Mouse (Mus musculus) MEL (cell line): ENCODE results near the gene Gm7849. TPM values are rescaled to one million over a fixed set of nuclear protein-coding genes. Genes with fewer than 3 reads are reported as not detected.
"Not testable (repeated sequence)": the region's sequence is repeated elsewhere in the genome, so short reads cannot be mapped to it uniquely, and the experiment has no call there.

Source experiments
- DNase-seq: peaks from one replicate; pipeline ENCODE4 v3.0.0; 2011; ENCODE audit warnings: low read depth, low spot score
- H3K27ac ChIP-seq: 2 replicates; pipeline ENCODE4 v1.5.1; 2012; ENCODE audit warnings: low read depth, mild to moderate bottlenecking, control low read depth, low read length, moderate library complexity; ENCODE audit not compliant: control insufficient read depth
- H3K27me3 ChIP-seq, 2 experiments: fragments of 150-350 bp in 1 of 2; sonication (generic) in 1 of 2; 2 replicates each; pipeline ENCODE4 v1.6.1; 2012; ENCODE audit warnings: low read length in 2 of 2, mild to moderate bottlenecking in 2 of 2, improper control_type of control experiment in 1 of 2, moderate library complexity in 1 of 2; ENCODE audit not compliant: insufficient read depth in 2 of 2, control insufficient read depth in 1 of 2
- H3K36me3 ChIP-seq, 2 experiments: 2 replicates each; pipeline ENCODE4 v1.6.1; 2012 to 2014; ENCODE audit warnings: low read length in 2 of 2, improper control_type of control experiment in 1 of 2, inconsistent platforms in 1 of 2, mild to moderate bottlenecking in 1 of 2; ENCODE audit not compliant: insufficient read depth in 2 of 2, control insufficient read depth in 1 of 2
- H3K4me1 ChIP-seq, 2 experiments: fragments of 150-350 bp in 1 of 2; sonication (generic) in 1 of 2; 2 replicates each; pipeline ENCODE4 v1.6.1; 2012; ENCODE audit warnings: low read length in 2 of 2, improper control_type of control experiment in 1 of 2, mild to moderate bottlenecking in 1 of 2; ENCODE audit not compliant: insufficient read depth in 2 of 2, control insufficient read depth in 1 of 2
- H3K4me3 ChIP-seq, 2 experiments: fragments of 150-350 bp in 1 of 2; sonication (generic) in 1 of 2; 2 replicates each; pipeline ENCODE4 v1.5.1; 2012; ENCODE audit warnings: low read depth in 2 of 2, low read length in 2 of 2, mild to moderate bottlenecking in 2 of 2, moderate library complexity in 2 of 2, control low read depth in 1 of 2, improper control_type of control experiment in 1 of 2; ENCODE audit not compliant: control insufficient read depth in 1 of 2, insufficient read depth in 1 of 2
- H3K79me2 ChIP-seq: 2 replicates; pipeline ENCODE4 v1.6.1; 2012; ENCODE audit warnings: mild to moderate bottlenecking, low read length, moderate library complexity; ENCODE audit not compliant: control insufficient read depth, poor library complexity, insufficient read depth
- H3K9ac ChIP-seq: 2 replicates; pipeline ENCODE4 v1.6.1; 2012; ENCODE audit warnings: low read depth, mild to moderate bottlenecking, control low read depth, low read length, moderate library complexity; ENCODE audit not compliant: control insufficient read depth, poor library complexity, severe bottlenecking
- H3K9me3 ChIP-seq: fragments of 150-350 bp; sonication (generic); replicated peaks from 2 replicates; pipeline ENCODE4 v1.6.1; 2012; ENCODE audit warnings: mild to moderate bottlenecking, low read length, improper control_type of control experiment, moderate library complexity; ENCODE audit not compliant: insufficient read depth
- polyA plus RNA-seq, 2 experiments: library from polyadenylated mRNA; stranded (reverse) in 1 of 2; unstranded in 1 of 2; fragments of >175 nt in 1 of 2; fragments of >200 nt in 1 of 2; gene quantifications; 2 replicates each; pipeline versions ENCODE4 v1.2.1 to v1.2.4; 2012; ENCODE audit warnings: low replicate concordance in 2 of 2, low read depth in 1 of 2; ENCODE audit not compliant: insufficient read length in 2 of 2, insufficient read depth in 1 of 2, missing spikeins in 1 of 2
- total RNA-seq: library from RNA; depleted of rRNA; stranded (reverse); fragments of 300-350 nt; gene quantifications from 2 replicates; pipeline ENCODE4 v1.2.3, GENCODE M21; 2012; rRNA removed

Gm7849 gene
- total RNA-seq (not detected in 2 replicates), polyA plus RNA-seq (not detected)

DNA sequence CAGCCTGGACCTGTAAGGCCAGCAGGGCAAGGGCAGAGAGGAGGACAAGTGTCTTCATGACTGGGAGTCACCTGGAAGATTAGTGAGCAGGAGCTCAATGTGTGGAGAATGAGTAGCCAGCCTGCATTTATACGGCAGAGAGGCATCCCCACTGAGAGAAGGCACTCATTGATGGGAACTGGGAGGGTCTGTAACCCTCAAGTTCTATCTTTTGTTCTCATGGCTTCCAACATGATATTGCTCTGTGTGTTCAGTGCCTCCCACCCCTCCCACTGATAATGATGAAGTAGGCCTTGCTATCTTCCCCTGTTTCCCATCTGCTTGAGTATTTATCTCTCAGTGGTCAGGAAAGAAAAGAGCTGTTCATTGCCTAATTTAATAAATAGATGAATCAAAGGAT lies at the start of gene Gm7849:
TSS of gene Gm7849 (minus strand) at position 101 of the 400 bp plus-strand sequence.
- not testable (repeated sequence) for H3K27me3 ChIP-seq, H3K4me1 ChIP-seq, H3K9ac ChIP-seq, H3K36me3 ChIP-seq, H3K9me3 ChIP-seq, H3K27ac ChIP-seq, DNase-seq, H3K4me3 ChIP-seq, H3K79me2 ChIP-seq

DNA sequence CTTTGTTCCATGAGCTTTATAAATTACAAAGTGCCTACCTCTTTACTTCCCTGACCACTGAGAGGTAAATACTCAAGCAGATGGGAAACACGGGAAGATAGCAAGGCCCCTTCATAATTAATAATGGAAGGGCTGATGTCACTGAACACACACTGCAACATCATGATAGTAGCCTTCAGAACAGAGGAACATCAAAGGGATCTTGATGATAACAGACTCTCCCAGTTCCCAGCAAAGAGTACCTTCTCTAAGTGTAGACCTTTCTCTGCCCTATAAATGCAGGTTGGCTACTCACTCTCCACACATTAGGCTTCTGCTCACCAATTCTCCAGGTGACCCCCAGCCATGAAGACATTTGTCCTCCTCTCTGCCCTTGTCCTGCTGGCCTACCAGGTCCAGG lies 29.2 kb downstream of the Gm7849 start, which contains the start of gene Defa36:
TSS of gene Defa36 (plus strand) at position 301 of the 400 bp plus-strand sequence.
- H3K36me3 ChIP-seq, H3K9ac ChIP-seq, DNase-seq, H3K4me3 ChIP-seq, H3K27ac ChIP-seq, H3K9me3 ChIP-seq, H3K27me3 ChIP-seq, H3K4me1 ChIP-seq, H3K79me2 ChIP-seq: not testable (repeated sequence)

Other genes with a start within 250 kb of the Gm7849 start
- not detected in 2 replicates for gene Gm15292, start 206.8 kb downstream of the Gm7849 start, total RNA-seq
- gene Gm15292, start 206.8 kb downstream of the Gm7849 start, polyA plus RNA-seq = not detected
- gene Defa27, start 141.0 kb downstream of the Gm7849 start, total RNA-seq = not detected in 2 replicates
- gene Defa27, start 141.0 kb downstream of the Gm7849 start, polyA plus RNA-seq = not detected
- not detected in 2 replicates for gene Defa29, start 129.5 kb downstream of the Gm7849 start, total RNA-seq
- gene Defa29, start 129.5 kb downstream of the Gm7849 start, polyA plus RNA-seq = not detected
- not detected in 2 replicates for gene Defa2, start 78.0 kb downstream of the Gm7849 start, total RNA-seq
- not detected for gene Defa2, start 78.0 kb downstream of the Gm7849 start, polyA plus RNA-seq
- not detected in 2 replicates for gene Defa33, start 64.7 kb downstream of the Gm7849 start, total RNA-seq
- gene Defa33, start 64.7 kb downstream of the Gm7849 start, polyA plus RNA-seq = not detected
- not detected in 2 replicates for gene Defa36, start 29.1 kb downstream of the Gm7849 start, total RNA-seq
- gene Defa36, start 29.1 kb downstream of the Gm7849 start, polyA plus RNA-seq = not detected
- not detected in 2 replicates for gene Defa20, start 52.7 kb upstream of the Gm7849 start, total RNA-seq
- gene Defa20, start 52.7 kb upstream of the Gm7849 start, polyA plus RNA-seq = not detected
- gene Defa32, start 72.5 kb upstream of the Gm7849 start, total RNA-seq = not detected in 2 replicates
- not detected for gene Defa32, start 72.5 kb upstream of the Gm7849 start, polyA plus RNA-seq
- not detected in 2 replicates for gene Defa37, start 108.8 kb upstream of the Gm7849 start, total RNA-seq
- not detected for gene Defa37, start 108.8 kb upstream of the Gm7849 start, polyA plus RNA-seq
- gene Defa28, start 126.4 kb upstream of the Gm7849 start, total RNA-seq = not detected in 2 replicates
- gene Defa28, start 126.4 kb upstream of the Gm7849 start, polyA plus RNA-seq = not detected
- gene Gm7861, start 137.9 kb upstream of the Gm7849 start, total RNA-seq = not detected in 2 replicates
- not detected for gene Gm7861, start 137.9 kb upstream of the Gm7849 start, polyA plus RNA-seq
- not detected in 2 replicates for gene Defa26, start 161.6 kb upstream of the Gm7849 start, total RNA-seq
- gene Defa26, start 161.6 kb upstream of the Gm7849 start, polyA plus RNA-seq = not detected
- not detected in 2 replicates for gene Defa17, start 199.2 kb upstream of the Gm7849 start, total RNA-seq
- not detected for gene Defa17, start 199.2 kb upstream of the Gm7849 start, polyA plus RNA-seq
- gene Defa34, start 209.2 kb upstream of the Gm7849 start, total RNA-seq = not detected in 2 replicates
- not detected for gene Defa34, start 209.2 kb upstream of the Gm7849 start, polyA plus RNA-seq
- gene AY761184, start 247.1 kb upstream of the Gm7849 start, total RNA-seq = not detected in 2 replicates
- gene AY761184, start 247.1 kb upstream of the Gm7849 start, polyA plus RNA-seq = not detected